Mouse (Mus musculus) testis, adult 2 months (tissue): ENCODE results near the gene Fam189a1. TPM values are rescaled to one million over a fixed set of nuclear protein-coding genes. Genes with fewer than 3 reads are reported as not detected.

Source experiments
- H3K27ac ChIP-seq: fragments of 200-500 bp; 2 replicates; pipeline ENCODE4 v1.5.1; 2012; ENCODE audit warnings: low read depth, low read length; ENCODE audit not compliant: control insufficient read depth, insufficient read depth
- H3K27me3 ChIP-seq: fragments of 200-500 bp; 2 replicates; pipeline ENCODE4 v1.6.1; 2012; ENCODE audit warnings: mild to moderate bottlenecking, low read length, moderate library complexity; ENCODE audit not compliant: control insufficient read depth, insufficient read depth
- H3K36me3 ChIP-seq: fragments of 200-500 bp; 2 replicates; pipeline ENCODE4 v1.6.1; 2012; ENCODE audit warnings: mild to moderate bottlenecking, low read length; ENCODE audit not compliant: control insufficient read depth, insufficient read depth
- H3K4me1 ChIP-seq: fragments of 200-500 bp; 2 replicates; pipeline ENCODE4 v1.6.1; 2012; ENCODE audit warnings: low read length; ENCODE audit not compliant: control insufficient read depth, insufficient read depth
- H3K4me3 ChIP-seq: fragments of 200-500 bp; 2 replicates; pipeline ENCODE4 v1.5.1; 2012; ENCODE audit warnings: low read depth, mild to moderate bottlenecking, low read length, moderate library complexity, mixed read lengths; ENCODE audit not compliant: control insufficient read depth
- CTCF ChIP-seq: fragments of 200-500 bp; IDR thresholded peaks from 2 replicates; pipeline ENCODE4 v1.5.1; 2012; ENCODE audit warnings: low read depth, mild to moderate bottlenecking, inconsistent platforms, low read length, moderate library complexity; ENCODE audit not compliant: control insufficient read depth, insufficient read depth, insufficient replicate concordance
- POLR2A ChIP-seq: fragments of 200-500 bp; IDR thresholded peaks from 2 replicates; pipeline ENCODE4 v1.6.1; 2012; ENCODE audit warnings: low read depth, mild to moderate bottlenecking, inconsistent platforms, low read length, moderate library complexity; ENCODE audit not compliant: control insufficient read depth
- polyA plus RNA-seq: library from polyadenylated mRNA; depleted of rRNA; stranded (reverse); fragments of >200 nt; gene quantifications from 2 replicates; pipeline ENCODE4 v1.2.3, GENCODE M21; 2012

Gene Fam189a1
- polyA plus RNA-seq, 1 experiment: 1.1 TPM

DNA sequence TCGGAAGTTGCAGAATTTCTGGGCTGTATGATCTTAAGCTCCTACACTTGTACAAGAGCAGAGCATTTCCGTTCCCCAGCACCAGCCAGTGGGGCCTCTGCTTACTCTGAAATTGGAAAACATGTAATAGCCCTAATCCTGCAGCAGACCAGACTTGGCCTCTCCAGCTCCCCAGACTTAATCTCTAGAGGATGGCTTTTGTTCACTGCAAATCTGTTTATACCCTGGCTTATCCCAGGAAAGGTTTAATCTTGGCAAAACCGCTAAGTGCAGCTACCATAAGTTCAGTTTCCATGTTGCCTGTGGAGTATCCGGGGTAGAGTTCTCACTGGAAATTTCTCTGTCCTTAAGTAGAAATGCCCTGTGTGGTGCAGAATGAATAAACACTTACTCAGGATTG, 448.2 kb downstream of the Fam189a1 start:
- H3K27ac ChIP-seq: no peak overlapping the region
- no peaks in the 10 kb centered on the region for H3K4me1 ChIP-seq
- no peaks in the 10 kb centered on the region for H3K27me3 ChIP-seq
- H3K36me3 ChIP-seq: no peaks in the 10 kb centered on the region
- no peak overlapping the region for H3K4me3 ChIP-seq
- TF ChIP-seq POLR2A (no peak), CTCF (no peak)
